8 mouse cellular contexts compared by ENCODE assay signal in genomic region chr10:66921776-66922175, GRCm38 (mm10).
DNase-seq lines count a peak whose midpoint lies in the region; ATAC-seq and TF ChIP-seq lines count a peak whose summit lies in the region.

No protein-coding gene starts in this region.

- H3K4me2 ChIP-seq in heart, embryonic 12.5 days, result peak overlapping the region; percentile 65
- H3K4me2 ChIP-seq in hindbrain, embryonic 12.5 days (replicated peaks), result peak overlapping the region; percentile 44

- H3K27ac ChIP-seq in heart, embryonic 12.5 days (ENCODE audit: poor library complexity, severe bottlenecking), result peak overlapping the region; percentile 94
- peak overlapping the region; percentile 69 for H3K27ac ChIP-seq in ES-Bruce4 (ENCODE audit: insufficient read depth, low read length)
- H3K27ac ChIP-seq in hindbrain, embryonic 12.5 days, result peak overlapping the region; percentile 93
- peak overlapping the region; percentile 86 for H3K27ac ChIP-seq in midbrain, embryonic 10.5 days (replicated peaks)

- no peak for TF ChIP-seq CTCF in ES-Bruce4 (IDR thresholded peaks at IDR 0.05; ENCODE audit: low read depth, low read length)

- no peak for ATAC-seq in heart, embryonic 12.5 days (ENCODE audit: insufficient number of reproducible peaks, low FRiP score)
- no peak; the same call in 1 of the 2 replicates for ATAC-seq in hindbrain, embryonic 12.5 days (ENCODE audit: low FRiP score)
- ATAC-seq in cerebellum, adult (ENCODE audit: insufficient number of reproducible peaks, low FRiP score, low TSS enrichment), result no peak

- no peak for TF ChIP-seq POLR2A in ES-Bruce4 (IDR thresholded peaks at IDR 0.05; ENCODE audit: insufficient read depth, low read length)

- no peak overlapping the region for H3K4me3 ChIP-seq in heart, embryonic 12.5 days
- H3K4me3 ChIP-seq in ES-Bruce4 (ENCODE audit: low read depth, low read length), result peak overlapping the region; percentile 54
- H3K4me3 ChIP-seq in hindbrain, embryonic 12.5 days, result no peak overlapping the region
- no peak overlapping the region for H3K4me3 ChIP-seq in midbrain, embryonic 10.5 days

- H3K9me3 ChIP-seq in heart, embryonic 12.5 days (replicated peaks), result no peaks in the 10 kb centered on the region
- no peaks in the 10 kb centered on the region for H3K9me3 ChIP-seq in ES-Bruce4 (replicated peaks; ENCODE audit: control insufficient read depth, insufficient read depth, low read length, poor library complexity, severe bottlenecking)
- no peaks in the 10 kb centered on the region for H3K9me3 ChIP-seq in hindbrain, embryonic 12.5 days (replicated peaks)
- H3K9me3 ChIP-seq in midbrain, embryonic 10.5 days (replicated peaks), result no peaks in the 10 kb centered on the region

- no peaks in the 10 kb centered on the region for H3K27me3 ChIP-seq in heart, embryonic 12.5 days (replicated peaks)
- H3K27me3 ChIP-seq in ES-Bruce4 (ENCODE audit: control insufficient read depth, insufficient read depth, low read length, poor library complexity, severe bottlenecking), result no peaks in the 10 kb centered on the region
- H3K27me3 ChIP-seq in hindbrain, embryonic 12.5 days, result no peaks in the 10 kb centered on the region
- H3K27me3 ChIP-seq in midbrain, embryonic 10.5 days (ENCODE audit: low read depth, poor library complexity, severe bottlenecking), result peaks cover 8% of the 10 kb centered on the region

- intact Hi-C loops in heart, postnatal 14 days (cut with DNase I), result no loop called here

- peaks cover 48% of the 10 kb centered on the region for H3K4me1 ChIP-seq in heart, embryonic 12.5 days (replicated peaks)
- peaks cover 9% of the 10 kb centered on the region for H3K4me1 ChIP-seq in ES-Bruce4 (ENCODE audit: control insufficient read depth, insufficient read depth, low read length)
- H3K4me1 ChIP-seq in hindbrain, embryonic 12.5 days, result peaks cover 35% of the 10 kb centered on the region
- H3K4me1 ChIP-seq in midbrain, embryonic 10.5 days, result peaks cover 42% of the 10 kb centered on the region

- WGBS in heart, embryonic 12.5 days, result 44% methylated on average over 6 of the region's 6 CpGs
- 48% methylated on average over 6 of the region's 6 CpGs for WGBS in hindbrain, embryonic 12.5 days
- WGBS in midbrain, embryonic 10.5 days, result 64% methylated on average over 6 of the region's 6 CpGs

- TF ChIP-seq EP300 in ES-Bruce4 (IDR thresholded peaks at IDR 0.05; ENCODE audit: insufficient read depth, low read depth, low read length), result no peak

- DNase-seq in heart, postnatal 14 days, result no peak
- DNase-seq in midbrain, embryonic 10.5 days (ENCODE audit: low spot score), result no peak
- DNase-seq in frontal cortex, postnatal 14 days (ENCODE audit: low spot score in 2 of 2), result no peak
- DNase-seq in adrenal gland, adult 2 months, result no peak

- no peaks in the 10 kb centered on the region for H3K36me3 ChIP-seq in heart, embryonic 12.5 days
- no peaks in the 10 kb centered on the region for H3K36me3 ChIP-seq in ES-Bruce4 (ENCODE audit: control insufficient read depth, insufficient read depth, low read length, poor library complexity, severe bottlenecking)
- no peaks in the 10 kb centered on the region for H3K36me3 ChIP-seq in hindbrain, embryonic 12.5 days
- no peaks in the 10 kb centered on the region for H3K36me3 ChIP-seq in midbrain, embryonic 10.5 days

- H3K9ac ChIP-seq in heart, embryonic 12.5 days, result no peak overlapping the region
- peak overlapping the region; percentile 76 for H3K9ac ChIP-seq in ES-Bruce4 (ENCODE audit: low read depth, poor library complexity, severe bottlenecking)
- no peak overlapping the region for H3K9ac ChIP-seq in hindbrain, embryonic 12.5 days
